Mouse (Mus musculus) spleen, postnatal 36 days (tissue): ENCODE results near the gene Gm498.

ENCODE experiments used
- DNase-seq, 2 experiments: peaks; one replicate each; pipeline ENCODE4 v3.0.0; 2022; ENCODE audit warnings: low spot score in 2 of 2, mixed read lengths in 1 of 2

The Gm498 gene

DNA sequence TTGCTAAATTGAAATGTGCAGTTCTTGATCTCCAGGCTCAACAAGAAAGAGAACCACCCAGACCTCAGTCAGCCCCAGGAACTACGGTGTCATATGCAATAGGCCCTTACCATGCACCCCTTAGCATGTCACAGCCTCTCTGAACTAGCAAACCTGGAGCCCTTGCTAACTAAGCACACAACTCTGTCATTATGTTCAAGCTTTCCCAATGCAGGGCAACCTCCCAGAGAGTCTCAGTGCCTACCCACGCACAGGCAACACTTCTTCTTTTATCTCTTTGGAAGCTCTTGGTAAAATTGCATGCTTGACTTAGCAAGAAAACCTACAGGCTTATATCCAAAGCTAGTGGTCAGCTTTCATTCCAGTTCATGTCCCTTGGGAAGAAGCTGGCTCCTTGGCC, 24.5 kb downstream of the Gm498 start:
- DNase-seq, result no peak

- no peak for DNase-seq
Observed at GRCm38 (mm10) chr7:143892361-143892760, 25.7 kb downstream of the Gm498 start.

DNA sequence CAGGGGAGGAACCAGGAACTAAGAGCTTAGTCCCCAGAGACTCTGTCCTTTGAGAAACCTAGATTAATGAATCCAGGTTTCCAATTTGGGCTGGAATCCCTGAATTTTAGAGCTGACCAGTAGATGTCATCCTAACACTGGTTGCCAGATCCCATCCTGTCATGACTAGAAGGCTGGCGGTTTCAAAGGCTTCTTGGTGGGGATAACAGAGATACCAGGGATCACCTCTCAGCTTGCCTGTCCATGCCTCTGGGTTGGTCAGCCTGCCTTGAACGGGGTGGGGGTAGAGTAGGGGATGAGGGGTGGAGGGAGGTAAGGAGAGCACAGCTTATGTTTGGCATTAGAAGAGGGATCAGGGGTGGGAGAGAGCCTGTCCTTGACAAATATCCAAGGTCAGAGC, 34.0 kb downstream of the Gm498 start:
- DNase-seq, result no peak

- no peak for DNase-seq
Observed at GRCm38 (mm10) chr7:143905176-143905575, 38.5 kb downstream of the Gm498 start.

GRCm38 (mm10) chr7:143905606-143906005, 39.0 kb downstream of the Gm498 start:
- DNase-seq, result no peak

DNA sequence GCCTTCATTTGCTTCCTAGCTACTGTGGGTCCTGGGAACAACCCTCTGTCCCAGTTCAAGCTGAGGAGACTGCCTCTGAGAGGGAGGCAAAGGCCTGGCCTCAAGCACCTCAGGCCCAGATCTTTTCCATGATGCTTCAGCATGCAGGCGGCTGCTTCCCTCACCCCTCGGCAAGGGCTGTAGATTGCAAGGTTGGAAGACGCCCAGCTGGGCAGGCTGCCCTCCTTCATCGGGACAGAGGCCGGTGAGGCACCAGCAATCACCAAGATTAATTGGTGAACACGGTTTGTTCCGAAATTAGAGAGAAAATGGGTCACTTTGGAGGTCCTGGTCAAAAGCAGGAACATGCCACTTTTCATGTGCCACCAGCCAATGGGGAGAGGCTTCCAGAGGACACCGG, 47.0 kb downstream of the Gm498 start:
- DNase-seq, result no peak

DNA sequence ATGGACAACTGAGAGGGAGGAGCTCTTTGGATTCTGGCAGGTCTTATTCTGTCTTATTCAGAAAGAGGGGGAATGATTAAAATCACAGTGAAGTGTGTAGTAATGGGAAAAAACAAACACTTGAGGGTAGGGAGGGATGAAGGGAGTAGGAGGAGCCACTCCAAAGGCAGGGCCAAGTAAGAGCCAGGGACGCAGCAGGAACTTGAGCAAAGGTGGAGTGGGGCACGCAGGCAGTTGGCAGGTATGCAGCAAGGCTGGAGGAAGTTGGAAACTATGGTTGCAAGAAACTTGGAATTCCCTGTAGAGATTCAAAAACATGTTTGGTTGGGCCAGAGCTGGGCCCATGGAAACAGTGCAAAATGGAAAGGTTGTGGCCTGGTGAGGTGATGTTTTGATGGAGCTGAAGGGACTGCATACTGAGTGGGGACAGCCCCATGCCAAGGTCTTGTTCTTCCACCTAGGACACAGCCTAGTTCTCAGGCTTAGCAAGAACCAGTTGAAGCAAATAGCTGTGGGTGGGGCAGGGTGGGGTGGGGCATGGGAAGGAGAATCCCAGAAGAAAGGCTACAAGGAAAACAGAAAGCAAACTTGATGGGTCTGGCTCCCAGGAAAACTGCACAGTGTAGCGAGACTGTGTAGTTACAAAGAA, 52.5 kb downstream of the Gm498 start:
- no peak for DNase-seq

DNA sequence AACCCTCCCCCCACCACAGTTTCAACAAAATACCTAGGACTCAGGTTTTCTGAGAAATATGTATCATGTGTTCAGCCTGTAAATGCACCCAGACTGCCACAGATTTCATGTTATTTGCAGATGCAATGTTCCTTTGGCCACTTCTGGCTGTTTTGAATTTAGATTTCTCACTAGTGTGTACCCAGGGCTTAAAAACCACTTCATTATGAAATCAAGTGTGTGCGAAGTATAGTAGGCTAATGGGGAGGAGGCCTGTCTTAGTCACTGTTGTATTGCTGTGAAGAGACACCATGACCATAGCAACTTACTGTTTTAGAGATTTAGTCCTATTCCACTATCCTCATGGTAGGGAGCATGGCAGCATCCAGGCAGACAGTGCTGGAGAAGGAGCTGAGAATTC, 63.3 kb downstream of the Gm498 start:
- no peak for DNase-seq

- DNase-seq, result no peak
Observed at GRCm38 (mm10) chr7:143938647-143939046, 72.0 kb downstream of the Gm498 start.

- no peak for DNase-seq
Observed at GRCm38 (mm10) chr7:143939476-143939875, 72.8 kb downstream of the Gm498 start.

DNA sequence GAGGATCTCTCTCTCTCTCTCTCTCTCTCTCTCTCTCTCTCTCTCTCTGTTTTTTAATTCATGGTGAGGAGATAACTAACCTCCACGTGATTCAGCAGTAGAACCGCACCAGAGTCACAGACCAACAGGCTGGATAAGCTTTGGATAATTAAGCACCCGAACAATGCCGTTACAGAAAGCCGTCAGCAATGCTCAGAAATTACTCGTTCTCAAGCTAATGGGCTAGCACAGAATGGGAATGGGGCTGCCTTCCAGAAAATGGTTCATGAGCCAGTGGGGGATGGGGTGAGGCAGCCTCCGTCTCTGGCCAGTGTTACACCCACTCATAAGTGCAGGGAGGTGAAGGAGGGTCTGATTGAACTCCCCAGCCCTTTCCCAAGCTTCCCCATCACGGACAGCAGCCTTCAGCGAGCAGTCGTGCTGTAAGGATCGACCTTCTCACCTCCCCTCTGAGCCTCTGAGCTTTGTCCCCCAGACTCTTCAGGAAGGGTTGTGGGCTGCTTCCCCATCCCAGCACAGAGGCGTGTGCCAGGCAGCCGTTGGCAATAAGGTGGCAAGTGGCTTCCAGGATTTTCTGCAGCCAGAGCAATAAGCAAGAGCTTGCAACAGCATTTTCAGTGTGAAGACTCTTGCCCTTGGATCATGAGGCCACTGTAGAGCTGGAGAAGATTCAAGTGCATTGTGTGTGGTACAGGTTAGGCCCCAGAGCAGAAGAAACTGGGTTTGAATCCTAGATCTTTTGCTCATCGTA, 76.5 kb downstream of the Gm498 start:
- DNase-seq, result no peak

GRCm38 (mm10) chr7:143944421-143944980, 77.9 kb downstream of the Gm498 start:
- DNase-seq, result no peak
